Mouse (Mus musculus) spleen, adult 2 months (tissue): Measurements from ENCODE around the gene Elf4. TPM values are rescaled to one million over a fixed set of nuclear protein-coding genes. Genes with fewer than 3 reads are reported as not detected.

Experiments used
- DNase-seq, 2 experiments: peaks; one replicate each; pipeline versions ENCODE4 v3.0.0 to v3.0.0-alpha.2; 2012 to 2021; ENCODE audit warnings: low spot score in 2 of 2, low read depth in 1 of 2
- H3K27ac ChIP-seq: fragments of 200-500 bp; 2 replicates; pipeline ENCODE4 v1.5.1; 2012; ENCODE audit warnings: low read length, inconsistent platforms; ENCODE audit not compliant: insufficient read depth
- H3K27me3 ChIP-seq: fragments of 200-500 bp; 2 replicates; pipeline ENCODE4 v1.6.1; 2012; ENCODE audit warnings: mild to moderate bottlenecking, moderate library complexity, low read length, inconsistent platforms; ENCODE audit not compliant: control insufficient read depth, insufficient read depth
- H3K36me3 ChIP-seq: fragments of 200-500 bp; 2 replicates; pipeline ENCODE4 v1.6.1; 2012; ENCODE audit warnings: mild to moderate bottlenecking, low read length, inconsistent platforms; ENCODE audit not compliant: control insufficient read depth, insufficient read depth
- H3K4me1 ChIP-seq: fragments of 200-500 bp; 2 replicates; pipeline ENCODE4 v1.6.1; 2011; ENCODE audit warnings: inconsistent platforms; ENCODE audit not compliant: control insufficient read depth, insufficient read depth, insufficient read length
- H3K4me3 ChIP-seq: fragments of 200-500 bp; 2 replicates; pipeline ENCODE4 v1.5.1; 2011; ENCODE audit warnings: mild to moderate bottlenecking, inconsistent platforms; ENCODE audit not compliant: insufficient read depth, insufficient read length; ENCODE audit errors: extremely low read depth
- CTCF ChIP-seq: fragments of 200-500 bp; IDR thresholded peaks from 2 replicates; pipeline ENCODE4 v1.5.1; 2011; ENCODE audit warnings: mild to moderate bottlenecking, inconsistent platforms; ENCODE audit not compliant: insufficient read depth, insufficient read length, insufficient replicate concordance; ENCODE audit errors: extremely low read depth
- POLR2A ChIP-seq: fragments of 200-500 bp; IDR thresholded peaks from 2 replicates; pipeline ENCODE4 v1.6.1; 2011; ENCODE audit warnings: low read depth, low read length, inconsistent platforms
- WGBS: fragments of 180-500 bp; shearing (Covaris S2); methylation state at CpG from one replicate; pipeline ENCODE4 v1.1.7; 2018; 5-methylcytosine and 5-hydroxymethylcytosine counted together
- polyA plus RNA-seq: library from polyadenylated mRNA; depleted of rRNA; stranded (reverse); fragments of >200 nt; gene quantifications from 2 replicates; pipeline ENCODE4 v1.2.3, GENCODE M21; 2012

The Elf4 gene
- polyA plus RNA-seq, 1 experiment = 42.0 TPM

GRCm38 (mm10) chrX:48453736-48454494, 9.0 kb downstream of the Elf4 start:
- Histone ChIP-seq H3K27ac (peak overlapping the region; percentile 94), H3K4me1 (peaks cover 9% of the 10 kb centered on the region; the same call in 1 of the 2 replicates), H3K36me3 (no peaks in the 10 kb centered on the region; the same call in 1 of the 2 replicates), H3K4me3 (peak overlapping the region; percentile 90), H3K27me3 (no peaks in the 10 kb centered on the region)
- DNase-seq = peak; percentile 59 to 78
- 39% methylated on average over 70 of the region's 91 CpGs for WGBS
- TF ChIP-seq POLR2A = peak; percentile 22
- TF ChIP-seq CTCF = no peak

GRCm38 (mm10) chrX:48452931-48453673, 9.8 kb downstream of the Elf4 start:
- 31% methylated on average over 61 of the region's 71 CpGs for WGBS
- Histone ChIP-seq H3K27ac (peak overlapping the region; percentile 94), H3K4me3 (peak overlapping the region; percentile 90), H3K4me1 (peaks cover 9% of the 10 kb centered on the region; the same call in 1 of the 2 replicates), H3K27me3 (no peaks in the 10 kb centered on the region), H3K36me3 (no peaks in the 10 kb centered on the region; the same call in 1 of the 2 replicates)
- TF ChIP-seq POLR2A (no peak), CTCF (no peak)
- peak in 1 of 2 experiments; percentile 16 for DNase-seq

GRCm38 (mm10) chrX:48452231-48452890, 10.6 kb downstream of the Elf4 start:
- WGBS = 26% methylated on average over 9 of the region's 9 CpGs
- TF ChIP-seq CTCF = no peak
- TF ChIP-seq POLR2A = no peak
- peak overlapping the region; percentile 90 for H3K4me3 ChIP-seq
- no peaks in the 10 kb centered on the region for H3K27me3 ChIP-seq
- H3K27ac ChIP-seq = peak overlapping the region; percentile 94
- peaks cover 9% of the 10 kb centered on the region; the same call in 1 of the 2 replicates for H3K4me1 ChIP-seq
- no peaks in the 10 kb centered on the region; the same call in 1 of the 2 replicates for H3K36me3 ChIP-seq
- no peak for DNase-seq

- Histone ChIP-seq H3K27me3 (no peaks in the 10 kb centered on the region), H3K27ac (no peak overlapping the region; the same call in 1 of the 2 replicates), H3K4me1 (peaks cover 10% of the 10 kb centered on the region; the same call in 1 of the 2 replicates), H3K36me3 (no peaks in the 10 kb centered on the region; the same call in 1 of the 2 replicates), H3K4me3 (no peak overlapping the region)
- WGBS = 69% methylated on average over 10 of the region's 10 CpGs
- DNase-seq = no peak
- TF ChIP-seq POLR2A (no peak), CTCF (no peak)
Measured at GRCm38 (mm10) chrX:48449646-48450045, 13.3 kb downstream of the Elf4 start.

DNA sequence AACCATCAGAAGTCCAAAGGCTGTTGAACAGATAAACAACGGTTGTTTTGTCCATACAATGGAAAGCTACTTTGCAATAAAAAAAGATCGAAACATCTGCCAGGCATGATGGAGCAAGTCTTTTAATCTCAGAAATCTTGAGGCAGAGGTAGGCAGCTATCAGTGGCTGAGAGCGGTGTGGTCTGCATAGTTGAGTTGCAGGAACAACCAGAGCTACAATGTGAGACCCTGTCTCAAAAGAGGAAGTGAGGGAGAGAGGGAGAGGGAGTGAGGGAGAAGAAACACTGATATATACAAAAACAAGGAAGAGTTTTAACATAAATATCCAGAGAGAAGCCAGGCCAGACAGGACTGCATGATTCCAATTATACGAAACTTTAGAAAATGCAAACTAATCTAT, 18.3 kb downstream of the Elf4 start:
- DNase-seq = no peak
- TF ChIP-seq CTCF (no peak), POLR2A (no peak)
- 56% methylated on average over 4 of the region's 4 CpGs for WGBS
- Histone ChIP-seq H3K27me3 (no peaks in the 10 kb centered on the region), H3K4me3 (no peak overlapping the region), H3K36me3 (no peaks in the 10 kb centered on the region; the same call in 1 of the 2 replicates), H3K4me1 (peaks cover 16% of the 10 kb centered on the region), H3K27ac (no peak overlapping the region)

GRCm38 (mm10) chrX:48441954-48442353, 21.0 kb downstream of the Elf4 start:
- H3K36me3 ChIP-seq = no peaks in the 10 kb centered on the region; the same call in 1 of the 2 replicates
- no peak overlapping the region for H3K27ac ChIP-seq
- WGBS = 66% methylated on average over 7 of the region's 7 CpGs
- peaks cover 24% of the 10 kb centered on the region for H3K4me1 ChIP-seq
- TF ChIP-seq POLR2A (no peak), CTCF (no peak)
- no peaks in the 10 kb centered on the region for H3K27me3 ChIP-seq
- DNase-seq = no peak
- no peak overlapping the region for H3K4me3 ChIP-seq

DNA sequence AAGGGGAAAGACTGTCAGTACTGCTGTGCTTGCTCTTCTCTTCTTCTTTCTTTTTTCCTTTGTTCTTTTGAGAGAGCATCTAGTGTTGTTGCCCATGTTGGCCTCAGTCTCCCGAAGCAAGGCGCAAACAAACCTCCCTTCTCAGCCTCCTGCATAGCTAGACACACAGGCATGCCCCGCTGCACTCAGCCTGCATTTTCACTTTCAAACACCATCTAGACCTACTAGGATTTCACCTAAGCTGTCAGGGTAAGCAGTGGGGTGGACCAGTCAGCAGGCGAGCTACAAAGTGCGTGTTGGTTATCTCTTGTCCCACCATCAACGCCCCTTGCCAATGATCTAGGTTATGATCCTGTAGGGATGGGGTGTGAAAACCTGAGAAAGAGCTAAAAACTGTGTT, 21.4 kb downstream of the Elf4 start:
- Histone ChIP-seq H3K27ac (no peak overlapping the region), H3K4me1 (peaks cover 27% of the 10 kb centered on the region), H3K4me3 (no peak overlapping the region), H3K27me3 (no peaks in the 10 kb centered on the region), H3K36me3 (no peaks in the 10 kb centered on the region; the same call in 1 of the 2 replicates)
- TF ChIP-seq POLR2A (no peak), CTCF (no peak)
- DNase-seq = peak in 1 of 2 experiments; percentile 16
- WGBS = 56% methylated on average over 6 of the region's 6 CpGs
